Mouse (Mus musculus) ovary, postnatal 10 days (tissue): ENCODE data around the gene Fnbp4.

Source experiments
- DNase-seq: peaks from one replicate; pipeline ENCODE4 v3.0.0; 2022; ENCODE audit warnings: low spot score

Fnbp4 gene

GRCm38 (mm10) chr2:90745053-90745678 is at the start of gene Fnbp4:
Gene Fnbp4 (plus strand): TSS chr2:90745370.
- peak; percentile 85 for DNase-seq

- no peak for DNase-seq
Observed at GRCm38 (mm10) chr2:90700943-90701342, 44.2 kb upstream of the Fnbp4 start.

- DNase-seq: no peak
Observed at GRCm38 (mm10) chr2:90708548-90708947, 36.6 kb upstream of the Fnbp4 start.

GRCm38 (mm10) chr2:90715555-90716092 is 29.5 kb upstream of the Fnbp4 start:
- no peak for DNase-seq

GRCm38 (mm10) chr2:90717366-90717765 is 27.8 kb upstream of the Fnbp4 start:
- DNase-seq: no peak

GRCm38 (mm10) chr2:90717948-90718347 is 27.2 kb upstream of the Fnbp4 start:
- no peak for DNase-seq

- DNase-seq: no peak
Observed at GRCm38 (mm10) chr2:90726818-90727217, 18.4 kb upstream of the Fnbp4 start.

GRCm38 (mm10) chr2:90735326-90735725 is 9.8 kb upstream of the Fnbp4 start:
- DNase-seq: no peak

GRCm38 (mm10) chr2:90738801-90739200 is 6.4 kb upstream of the Fnbp4 start:
- no peak for DNase-seq

GRCm38 (mm10) chr2:90739327-90739726 is 5.8 kb upstream of the Fnbp4 start:
- no peak for DNase-seq

GRCm38 (mm10) chr2:90739921-90740320 is 5.2 kb upstream of the Fnbp4 start:
- no peak for DNase-seq

GRCm38 (mm10) chr2:90744285-90745052 is 701 bp upstream of the Fnbp4 start:
- no peak for DNase-seq

- DNase-seq: no peak
Observed at GRCm38 (mm10) chr2:90745740-90746537, 769 bp downstream of the Fnbp4 start.

- DNase-seq: no peak
Observed at GRCm38 (mm10) chr2:90746538-90746865, 1.3 kb downstream of the Fnbp4 start.

- no peak for DNase-seq
Observed at GRCm38 (mm10) chr2:90747131-90747530, 2.0 kb downstream of the Fnbp4 start.

- DNase-seq: no peak
Observed at GRCm38 (mm10) chr2:90749676-90750459, 4.7 kb downstream of the Fnbp4 start.

GRCm38 (mm10) chr2:90753565-90753964 is 8.4 kb downstream of the Fnbp4 start:
- DNase-seq: no peak

GRCm38 (mm10) chr2:90754188-90754587 is 9.0 kb downstream of the Fnbp4 start:
- no peak for DNase-seq

- no peak for DNase-seq
Observed at GRCm38 (mm10) chr2:90765123-90765522, 20.0 kb downstream of the Fnbp4 start.

- no peak for DNase-seq
Observed at GRCm38 (mm10) chr2:90781323-90781722, 36.2 kb downstream of the Fnbp4 start.

- no peak for DNase-seq
Observed at GRCm38 (mm10) chr2:90781938-90782337, 36.8 kb downstream of the Fnbp4 start.

- no peak for DNase-seq
Observed at GRCm38 (mm10) chr2:90782458-90782857, 37.3 kb downstream of the Fnbp4 start, which contains the start of gene Agbl2. Gene Agbl2 (plus strand): TSS chr2:90782727.
